Comparison of ENCODE assay signal across 16 mouse cellular contexts in the genomic region with DNA sequence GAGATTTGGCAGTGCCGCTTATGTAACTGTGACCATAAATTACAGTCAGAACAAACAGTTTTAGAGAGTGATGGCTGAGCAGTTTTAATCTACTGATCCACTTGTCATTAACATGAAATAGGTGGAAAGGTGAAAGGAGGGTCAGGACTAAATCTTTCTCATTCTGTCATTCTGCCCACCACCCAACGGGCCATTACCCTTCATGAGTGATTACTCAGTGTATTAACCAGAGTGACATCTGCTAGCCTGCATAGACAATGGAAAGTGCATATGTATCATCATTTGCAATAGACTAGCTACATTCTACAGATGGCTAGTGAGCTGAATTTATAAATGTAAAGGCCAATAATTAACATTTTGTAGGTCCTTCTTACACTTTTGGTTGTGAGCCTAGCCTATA.
A peak's percentile ranks its signal among the peaks of the same experiment; 100 is the strongest.
DNase-seq lines count a peak whose midpoint lies in the region; ATAC-seq and TF ChIP-seq lines count a peak whose summit lies in the region.
"Had no signal": no experiment of that assay in that cellular context is flagged by ENCODE, and none has a peak within 500 bp of the region (broad histone marks: within the 10 kb centered on the region; RNA-seq: fewer than 3 reads in every experiment).

No protein-coding gene starts in this region.

- TF ChIP-seq CTCF in layer of hippocampus, adult 2 months (conservative IDR thresholded peaks at IDR 0.05) = no peak

- no peaks in the 10 kb centered on the region for H3K4me1 ChIP-seq in hindbrain, embryonic 13.5 days (replicated peaks)
- no peaks in the 10 kb centered on the region for H3K4me1 ChIP-seq in neural tube, embryonic 14.5 days (ENCODE audit: control insufficient read depth, insufficient read depth, low read length)
- H3K4me1 ChIP-seq: heart, embryonic 10.5 days; intestine, embryonic 15.5 days had no signal

- H3K27me3 ChIP-seq in hindbrain, embryonic 13.5 days = no peaks in the 10 kb centered on the region
- H3K27me3 ChIP-seq in neural tube, embryonic 14.5 days (ENCODE audit: control insufficient read depth, insufficient read depth, low read length) = no peaks in the 10 kb centered on the region
- H3K27me3 ChIP-seq: intestine, embryonic 15.5 days had no signal

- H3K36me3 ChIP-seq in hindbrain, embryonic 13.5 days = no peaks in the 10 kb centered on the region
- H3K36me3 ChIP-seq in neural tube, embryonic 14.5 days (ENCODE audit: control insufficient read depth, insufficient read depth, low read length) = no peaks in the 10 kb centered on the region
- H3K36me3 ChIP-seq: G1E; heart, embryonic 10.5 days; intestine, embryonic 15.5 days had no signal

- H3K9ac ChIP-seq in hindbrain, embryonic 13.5 days = no peak overlapping the region
- H3K9ac ChIP-seq in neural tube, embryonic 14.5 days (replicated peaks; ENCODE audit: low read depth, low read length) = no peak overlapping the region
- H3K9ac ChIP-seq: intestine, embryonic 15.5 days had no signal

- peak overlapping the region; percentile 52 for H3K27ac ChIP-seq in layer of hippocampus, adult 2 months
- no peak overlapping the region for H3K27ac ChIP-seq in hindbrain, embryonic 13.5 days
- no peak overlapping the region for H3K27ac ChIP-seq in neural tube, embryonic 14.5 days (ENCODE audit: low read depth, low read length)
- H3K27ac ChIP-seq: heart, embryonic 10.5 days; intestine, embryonic 15.5 days had no signal

- intact Hi-C loops in heart, postnatal 10 days (cut with DNase I) = no loop called here

- H3K4me3 ChIP-seq in layer of hippocampus, adult 2 months = no peak overlapping the region
- no peak overlapping the region for H3K4me3 ChIP-seq in hindbrain, embryonic 13.5 days
- H3K4me3 ChIP-seq in neural tube, embryonic 14.5 days (ENCODE audit: low read depth, low read length) = no peak overlapping the region
- H3K4me3 ChIP-seq: erythroblast, embryonic 14.5 days; heart, embryonic 10.5 days; intestine, embryonic 15.5 days had no signal

- H3K9me3 ChIP-seq in hindbrain, embryonic 13.5 days = no peaks in the 10 kb centered on the region
- no peaks in the 10 kb centered on the region for H3K9me3 ChIP-seq in neural tube, embryonic 14.5 days (ENCODE audit: control insufficient read depth, low read length)
- H3K9me3 ChIP-seq: heart, embryonic 10.5 days; intestine, embryonic 15.5 days had no signal

- 0 out of 2 replicates have a peak, but pooled peaks have one; percentile 49 for ATAC-seq in hindbrain, embryonic 13.5 days (ENCODE audit: low FRiP score)
- peak; percentile 86 for ATAC-seq in neural tube, embryonic 14.5 days (ENCODE audit: low read depth)
- ATAC-seq: intestine, embryonic 15.5 days had no signal

- no peak overlapping the region for H3K4me2 ChIP-seq in hindbrain, embryonic 13.5 days
- H3K4me2 ChIP-seq in neural tube, embryonic 14.5 days (ENCODE audit: low read depth, low read length) = no peak overlapping the region
- H3K4me2 ChIP-seq: intestine, embryonic 15.5 days had no signal

- DNase-seq in layer of hippocampus, adult 2 months (ENCODE audit: low spot score in 2 of 2) = no peak
- no peak for DNase-seq in layer of hippocampus, adult 9-10 months (ENCODE audit: low spot score)
- DNase-seq in embryo, embryonic 10.5 days (ENCODE audit: low spot score) = peak; percentile 41
- no peak for DNase-seq in heart, adult 18-20 months
- DNase-seq in heart, postnatal 10 days = no peak
- DNase-seq: cerebellum, postnatal 10 days; gastrocnemius, postnatal 14 days; left cerebral cortex, postnatal 4 days; lung, adult 2 months; lung, postnatal 36 days had no signal

- WGBS in hindbrain, embryonic 13.5 days = 52% methylated on average over 2 of the region's 2 CpGs
- 20% methylated on average over 2 of the region's 2 CpGs for WGBS in neural tube, embryonic 14.5 days
